Mouse (Mus musculus): ENCODE results near the gene Plch2. TPM values are rescaled to one million over a fixed set of nuclear protein-coding genes. Genes with fewer than 3 reads are reported as not detected.

Plch2 gene
- polyA plus RNA-seq, 1 experiment from 2014 or later, result 13.3 TPM

DNA sequence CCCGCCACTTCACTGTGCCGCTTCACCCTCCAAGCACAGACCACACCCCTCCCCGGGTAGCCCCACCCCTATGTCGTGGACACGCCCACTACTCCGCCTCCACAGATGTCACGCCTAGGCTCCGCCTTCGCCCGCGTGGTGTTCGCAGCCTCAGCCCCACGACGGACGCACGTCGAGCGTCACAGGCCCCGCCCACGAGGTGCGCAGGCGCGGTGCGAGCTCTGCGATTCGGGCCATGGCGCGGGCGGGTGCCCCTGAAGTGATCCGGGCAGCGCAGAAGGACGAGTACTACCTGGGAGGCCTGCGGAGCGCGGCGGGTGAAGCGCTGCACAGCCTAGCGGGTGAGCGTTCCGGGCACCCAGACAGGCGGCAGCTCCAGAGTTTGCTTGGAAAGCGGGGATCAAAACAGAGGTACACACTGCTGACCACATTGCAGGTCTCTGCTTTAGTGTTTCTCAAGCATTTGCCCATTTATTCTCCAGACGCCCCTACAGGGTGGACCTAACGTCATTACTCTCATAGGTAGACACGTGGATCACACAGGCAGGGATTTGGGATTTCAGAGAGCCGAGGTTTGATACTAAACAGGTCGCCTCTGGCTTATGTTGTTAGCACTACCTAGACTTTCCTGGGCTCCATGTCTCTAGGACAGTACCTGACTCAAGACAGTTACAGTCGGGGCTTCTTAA lies 10.4 kb upstream of the Plch2 start, which contains the start of gene Pex10:
Pex10 (plus strand) TSS at position 183 of the 689 bp plus-strand sequence.
- Histone ChIP-seq H3K36me3 (ENCODE audit: control insufficient read depth, insufficient read depth, low read length) (peaks cover 39% of the 10 kb centered on the region), H3K4me3 (ENCODE audit: low read depth, low read length) (peak within 1 kb of the TSS; percentile 58), H3K4me2 (ENCODE audit: low read length) (peak within 1 kb of the TSS; percentile 94), H3K9ac (ENCODE audit: low read length) (peak within 1 kb of the TSS; percentile 76), H3K27ac (ENCODE audit: low read depth) (peak within 1 kb of the TSS; percentile 62), H3K4me1 (replicated peaks; ENCODE audit: control insufficient read depth, insufficient read depth, low read length) (peaks cover 11% of the 10 kb centered on the region), H3K9me3 (ENCODE audit: control insufficient read depth, low read length) (no peaks in the 10 kb centered on the region), H3K27me3 (replicated peaks; ENCODE audit: control insufficient read depth, insufficient read depth, low read length) (no peaks in the 10 kb centered on the region)
- under 1% methylated on average over 48 of the region's 48 CpGs for WGBS
- ATAC-seq (replicated peaks; ENCODE audit: low FRiP score, low TSS enrichment, low read depth), result peak; percentile 84
- DNase-seq (ENCODE audit: low spot score), result peak; percentile 100

DNA sequence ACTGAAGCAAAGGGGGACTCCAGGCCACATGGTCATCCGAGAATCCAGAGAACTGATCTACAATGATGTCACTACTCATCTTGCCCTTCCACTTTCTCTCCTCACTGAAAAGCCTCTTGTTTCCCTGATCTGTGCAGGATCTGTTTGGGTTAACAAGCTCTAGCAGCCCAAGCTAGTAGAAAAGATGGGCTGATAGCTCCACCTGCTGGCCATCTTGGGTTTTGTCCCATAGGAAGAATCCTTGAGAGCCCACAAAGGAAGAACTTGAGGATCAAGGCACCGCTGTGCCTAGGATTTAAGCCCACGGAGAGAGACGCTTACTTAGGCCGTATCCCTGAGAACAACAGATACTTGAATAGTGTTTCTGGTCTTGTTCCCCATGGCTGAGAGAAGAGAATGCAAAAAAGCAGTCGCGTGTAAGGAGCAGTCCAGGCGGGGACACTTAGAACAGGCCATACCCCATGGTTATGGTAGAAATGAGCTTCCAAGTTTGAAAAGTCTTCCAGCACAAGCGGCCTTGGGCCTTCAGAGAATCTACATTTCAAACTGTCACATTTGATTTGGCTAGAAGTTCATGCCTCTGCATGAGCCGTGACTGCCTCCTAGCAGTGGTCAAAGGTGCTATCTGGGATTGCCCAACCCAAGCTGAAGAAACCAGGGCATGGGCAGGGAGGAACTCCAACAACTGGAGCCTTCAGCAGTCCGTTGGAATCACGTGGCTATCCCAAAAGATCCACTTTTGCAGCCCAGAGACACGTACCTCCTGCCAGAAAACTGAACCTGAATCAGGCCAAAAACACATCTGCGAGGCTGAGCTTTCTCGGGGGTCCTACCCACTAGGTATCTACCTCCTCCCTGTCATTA lies 9.6 kb upstream of the Plch2 start:
- H3K4me2 ChIP-seq (ENCODE audit: low read length), result peak overlapping the region; percentile 94
- ATAC-seq (replicated peaks; ENCODE audit: low FRiP score, low TSS enrichment, low read depth), result peak; percentile 26
- H3K27me3 ChIP-seq (replicated peaks; ENCODE audit: control insufficient read depth, insufficient read depth, low read length), result no peaks in the 10 kb centered on the region
- no peak overlapping the region for H3K9ac ChIP-seq (ENCODE audit: low read length)
- H3K4me3 ChIP-seq (ENCODE audit: low read depth, low read length), result peak overlapping the region; percentile 58
- H3K36me3 ChIP-seq (ENCODE audit: control insufficient read depth, insufficient read depth, low read length), result peaks cover 31% of the 10 kb centered on the region
- peak overlapping the region; percentile 57 for H3K27ac ChIP-seq (ENCODE audit: low read depth)
- peaks cover 11% of the 10 kb centered on the region for H3K4me1 ChIP-seq (replicated peaks; ENCODE audit: control insufficient read depth, insufficient read depth, low read length)
- WGBS, result 5% methylated on average over 15 of the region's 15 CpGs
- no peaks in the 10 kb centered on the region for H3K9me3 ChIP-seq (ENCODE audit: control insufficient read depth, low read length)
- DNase-seq (ENCODE audit: low spot score), result peak; percentile 97

DNA sequence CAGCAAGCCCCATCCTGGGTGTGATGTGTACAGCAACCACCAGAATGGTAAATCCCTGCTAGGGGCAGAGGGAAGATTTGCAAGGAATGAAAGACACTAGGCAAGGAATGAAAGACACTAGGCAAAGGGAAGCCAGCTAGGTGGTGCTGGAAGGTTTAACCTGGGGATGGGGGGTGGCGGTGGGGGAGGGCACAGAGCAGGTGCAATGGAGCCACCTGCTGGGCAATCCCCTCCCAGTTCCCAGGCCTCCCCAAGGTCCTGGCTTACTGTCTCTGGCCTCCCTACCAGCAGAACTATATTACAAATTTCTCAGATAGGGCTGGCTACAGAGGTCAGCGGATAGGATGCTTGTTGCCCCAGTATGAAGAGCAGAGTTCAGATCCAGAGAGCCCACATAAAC lies 7.9 kb upstream of the Plch2 start:
- WGBS, result 45% methylated on average over 2 of the region's 2 CpGs
- H3K27me3 ChIP-seq (replicated peaks; ENCODE audit: control insufficient read depth, insufficient read depth, low read length), result no peaks in the 10 kb centered on the region
- ATAC-seq (replicated peaks; ENCODE audit: low FRiP score, low TSS enrichment, low read depth) (no peak), DNase-seq (ENCODE audit: low spot score) (peak; percentile 69)
- H3K9me3 ChIP-seq (ENCODE audit: control insufficient read depth, low read length), result no peaks in the 10 kb centered on the region
- H3K36me3 ChIP-seq (ENCODE audit: control insufficient read depth, insufficient read depth, low read length), result peaks cover 14% of the 10 kb centered on the region
- H3K27ac ChIP-seq (ENCODE audit: low read depth), result peak overlapping the region; percentile 84
- no peak overlapping the region for H3K4me3 ChIP-seq (ENCODE audit: low read depth, low read length)
- H3K4me2 ChIP-seq (ENCODE audit: low read length), result peak overlapping the region; percentile 32; the same call in 1 of the 2 replicates
- no peak overlapping the region for H3K9ac ChIP-seq (ENCODE audit: low read length)
- H3K4me1 ChIP-seq (replicated peaks; ENCODE audit: control insufficient read depth, insufficient read depth, low read length), result peaks cover 11% of the 10 kb centered on the region

GRCm38 (mm10) chr4:155063895-155064294 lies 7.3 kb upstream of the Plch2 start:
- peak overlapping the region; percentile 32 for H3K4me2 ChIP-seq (ENCODE audit: low read length)
- H3K27me3 ChIP-seq (replicated peaks; ENCODE audit: control insufficient read depth, insufficient read depth, low read length), result no peaks in the 10 kb centered on the region
- 0 out of 2 replicates have a peak overlapping the region, but pooled peaks have one; percentile 6 for H3K4me3 ChIP-seq (ENCODE audit: low read depth, low read length)
- DNase-seq (ENCODE audit: low spot score) (peak; percentile 75), ATAC-seq (replicated peaks; ENCODE audit: low FRiP score, low TSS enrichment, low read depth) (peak; percentile 73)
- 38% methylated on average over 3 of the region's 3 CpGs for WGBS
- peaks cover 8% of the 10 kb centered on the region for H3K36me3 ChIP-seq (ENCODE audit: control insufficient read depth, insufficient read depth, low read length)
- no peaks in the 10 kb centered on the region for H3K9me3 ChIP-seq (ENCODE audit: control insufficient read depth, low read length)
- H3K27ac ChIP-seq (ENCODE audit: low read depth), result peak overlapping the region; percentile 84
- H3K9ac ChIP-seq (ENCODE audit: low read length), result no peak overlapping the region
- H3K4me1 ChIP-seq (replicated peaks; ENCODE audit: control insufficient read depth, insufficient read depth, low read length), result peaks cover 11% of the 10 kb centered on the region

- DNase-seq (ENCODE audit: low spot score) (no peak), ATAC-seq (replicated peaks; ENCODE audit: low FRiP score, low TSS enrichment, low read depth) (no peak)
- Histone ChIP-seq H3K27ac (ENCODE audit: low read depth) (no peak overlapping the region), H3K4me2 (ENCODE audit: low read length) (no peak overlapping the region), H3K4me1 (replicated peaks; ENCODE audit: control insufficient read depth, insufficient read depth, low read length) (0 out of 2 replicates have a peak, but pooled peaks cover 5% of the 10 kb centered on the region), H3K27me3 (replicated peaks; ENCODE audit: control insufficient read depth, insufficient read depth, low read length) (no peaks in the 10 kb centered on the region), H3K4me3 (ENCODE audit: low read depth, low read length) (no peak overlapping the region), H3K36me3 (ENCODE audit: control insufficient read depth, insufficient read depth, low read length) (no peaks in the 10 kb centered on the region), H3K9me3 (ENCODE audit: control insufficient read depth, low read length) (no peaks in the 10 kb centered on the region), H3K9ac (ENCODE audit: low read length) (no peak overlapping the region)
- 39% methylated on average over 10 of the region's 10 CpGs for WGBS
Observed at GRCm38 (mm10) chr4:155058325-155058724, 1.7 kb upstream of the Plch2 start.

DNA sequence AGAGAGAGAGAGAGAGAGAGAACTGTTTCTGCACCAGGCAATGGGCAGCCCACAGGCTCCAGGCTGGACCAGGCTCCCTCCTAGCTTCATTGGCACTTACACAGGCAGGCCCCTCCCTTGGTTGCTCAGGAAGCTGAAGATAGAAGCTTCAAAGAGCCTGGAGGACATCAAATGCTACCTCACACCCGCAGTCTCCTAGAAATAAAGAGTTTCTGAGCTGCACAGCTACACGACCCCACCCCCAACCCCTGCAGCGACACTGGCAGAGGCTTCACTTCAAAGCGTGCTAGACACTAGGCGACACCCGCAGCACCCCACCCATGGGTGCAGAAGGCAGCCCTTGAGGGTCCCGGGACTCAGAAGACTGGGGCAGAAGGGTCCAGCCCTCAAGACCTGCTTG lies 6.5 kb downstream of the Plch2 start:
- no peak overlapping the region for H3K9ac ChIP-seq (ENCODE audit: low read length)
- no peaks in the 10 kb centered on the region for H3K36me3 ChIP-seq (ENCODE audit: control insufficient read depth, insufficient read depth, low read length)
- H3K27ac ChIP-seq (ENCODE audit: low read depth), result no peak overlapping the region
- 67% methylated on average over 7 of the region's 7 CpGs for WGBS
- peaks cover 6% of the 10 kb centered on the region; the same call in 1 of the 2 replicates for H3K27me3 ChIP-seq (replicated peaks; ENCODE audit: control insufficient read depth, insufficient read depth, low read length)
- H3K4me2 ChIP-seq (ENCODE audit: low read length), result no peak overlapping the region
- no peaks in the 10 kb centered on the region for H3K9me3 ChIP-seq (ENCODE audit: control insufficient read depth, low read length)
- H3K4me3 ChIP-seq (ENCODE audit: low read depth, low read length), result no peak overlapping the region
- DNase-seq (ENCODE audit: low spot score) (no peak), ATAC-seq (replicated peaks; ENCODE audit: low FRiP score, low TSS enrichment, low read depth) (no peak)
- no peaks in the 10 kb centered on the region for H3K4me1 ChIP-seq (replicated peaks; ENCODE audit: control insufficient read depth, insufficient read depth, low read length)

DNA sequence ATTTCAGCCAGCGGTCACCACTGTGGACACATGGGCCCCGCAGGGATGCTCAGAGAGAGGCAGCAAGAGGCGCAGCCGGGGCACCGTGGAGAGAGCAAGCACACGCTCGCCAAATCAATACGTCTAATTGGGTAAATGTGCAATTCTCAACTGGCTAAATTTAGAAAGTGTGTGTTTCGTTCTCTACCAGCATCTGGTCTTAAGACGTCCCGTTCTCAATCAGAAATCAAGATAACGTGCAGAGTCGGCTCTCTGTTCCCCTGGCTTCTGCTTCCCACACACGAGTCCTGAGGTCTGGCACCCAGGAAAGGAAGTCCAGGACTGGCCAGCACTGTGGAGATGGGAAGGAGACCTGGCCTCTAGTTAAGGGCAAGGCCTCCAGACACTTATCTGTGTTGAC lies 9.9 kb downstream of the Plch2 start:
- Histone ChIP-seq H3K36me3 (ENCODE audit: control insufficient read depth, insufficient read depth, low read length) (no peaks in the 10 kb centered on the region), H3K27me3 (replicated peaks; ENCODE audit: control insufficient read depth, insufficient read depth, low read length) (peaks cover 41% of the 10 kb centered on the region), H3K27ac (ENCODE audit: low read depth) (no peak overlapping the region)

GRCm38 (mm10) chr4:155043289-155043625 lies 13.3 kb downstream of the Plch2 start:
- Histone ChIP-seq H3K4me3 (ENCODE audit: low read depth, low read length) (peak overlapping the region; percentile 22), H3K27ac (ENCODE audit: low read depth) (no peak overlapping the region), H3K9ac (ENCODE audit: low read length) (no peak overlapping the region), H3K27me3 (replicated peaks; ENCODE audit: control insufficient read depth, insufficient read depth, low read length) (peaks cover 44% of the 10 kb centered on the region), H3K4me2 (ENCODE audit: low read length) (peak overlapping the region; percentile 51), H3K4me1 (replicated peaks; ENCODE audit: control insufficient read depth, insufficient read depth, low read length) (no peaks in the 10 kb centered on the region), H3K9me3 (ENCODE audit: control insufficient read depth, low read length) (no peaks in the 10 kb centered on the region), H3K36me3 (ENCODE audit: control insufficient read depth, insufficient read depth, low read length) (no peaks in the 10 kb centered on the region)
- WGBS, result 3% methylated on average over 20 of the region's 25 CpGs
- DNase-seq (ENCODE audit: low spot score), result no peak
- no peak for ATAC-seq (replicated peaks; ENCODE audit: low FRiP score, low TSS enrichment, low read depth)

More for the DNA sequence above, 9.9 kb downstream of the Plch2 start:
- ATAC-seq (replicated peaks; ENCODE audit: low FRiP score, low TSS enrichment, low read depth) (no peak), DNase-seq (ENCODE audit: low spot score) (no peak)
- Histone ChIP-seq H3K4me2 (ENCODE audit: low read length) (no peak overlapping the region), H3K9ac (ENCODE audit: low read length) (no peak overlapping the region), H3K9me3 (ENCODE audit: control insufficient read depth, low read length) (no peaks in the 10 kb centered on the region), H3K4me3 (ENCODE audit: low read depth, low read length) (no peak overlapping the region), H3K4me1 (replicated peaks; ENCODE audit: control insufficient read depth, insufficient read depth, low read length) (no peaks in the 10 kb centered on the region)
- 85% methylated on average over 14 of the region's 14 CpGs for WGBS

All from intestine, embryonic 14.5 days (tissue).